Mouse (Mus musculus) testis, adult 2 months (tissue): ENCODE data around the gene Als2. TPM values are rescaled to one million over a fixed set of nuclear protein-coding genes. Genes with fewer than 3 reads are reported as not detected.
A peak's percentile ranks its signal among the peaks of the same experiment; 100 is the strongest.

Experiments
- H3K27ac ChIP-seq: fragments of 200-500 bp; 2 replicates; pipeline ENCODE4 v1.5.1; 2012; ENCODE audit warnings: low read depth, low read length; ENCODE audit not compliant: control insufficient read depth, insufficient read depth
- H3K27me3 ChIP-seq: fragments of 200-500 bp; 2 replicates; pipeline ENCODE4 v1.6.1; 2012; ENCODE audit warnings: mild to moderate bottlenecking, low read length, moderate library complexity; ENCODE audit not compliant: control insufficient read depth, insufficient read depth
- H3K36me3 ChIP-seq: fragments of 200-500 bp; 2 replicates; pipeline ENCODE4 v1.6.1; 2012; ENCODE audit warnings: mild to moderate bottlenecking, low read length; ENCODE audit not compliant: control insufficient read depth, insufficient read depth
- H3K4me1 ChIP-seq: fragments of 200-500 bp; 2 replicates; pipeline ENCODE4 v1.6.1; 2012; ENCODE audit warnings: low read length; ENCODE audit not compliant: control insufficient read depth, insufficient read depth
- H3K4me3 ChIP-seq: fragments of 200-500 bp; 2 replicates; pipeline ENCODE4 v1.5.1; 2012; ENCODE audit warnings: low read depth, mild to moderate bottlenecking, low read length, moderate library complexity, mixed read lengths; ENCODE audit not compliant: control insufficient read depth
- CTCF ChIP-seq: fragments of 200-500 bp; IDR thresholded peaks from 2 replicates; pipeline ENCODE4 v1.5.1; 2012; ENCODE audit warnings: low read depth, mild to moderate bottlenecking, inconsistent platforms, low read length, moderate library complexity; ENCODE audit not compliant: control insufficient read depth, insufficient read depth, insufficient replicate concordance
- POLR2A ChIP-seq: fragments of 200-500 bp; IDR thresholded peaks from 2 replicates; pipeline ENCODE4 v1.6.1; 2012; ENCODE audit warnings: low read depth, mild to moderate bottlenecking, inconsistent platforms, low read length, moderate library complexity; ENCODE audit not compliant: control insufficient read depth
- polyA plus RNA-seq: library from polyadenylated mRNA; depleted of rRNA; stranded (reverse); fragments of >200 nt; gene quantifications from 2 replicates; pipeline ENCODE4 v1.2.3, GENCODE M21; 2012

The Als2 gene
- polyA plus RNA-seq, 1 experiment = 7.1 TPM

GRCm38 (mm10) chr1:59173023-59173422 lies 64.0 kb downstream of the Als2 start:
- no peak overlapping the region for H3K4me3 ChIP-seq
- no peaks in the 10 kb centered on the region; the same call in none of the 2 replicates for H3K36me3 ChIP-seq
- TF ChIP-seq POLR2A (no peak), CTCF (no peak)
- peaks cover 7% of the 10 kb centered on the region for H3K4me1 ChIP-seq
- no peaks in the 10 kb centered on the region for H3K27me3 ChIP-seq
- no peak overlapping the region for H3K27ac ChIP-seq

- H3K4me3 ChIP-seq = no peak overlapping the region
- H3K36me3 ChIP-seq = no peaks in the 10 kb centered on the region; the same call in none of the 2 replicates
- H3K27ac ChIP-seq = peak overlapping the region; percentile 88
- peaks cover 7% of the 10 kb centered on the region for H3K4me1 ChIP-seq
- no peaks in the 10 kb centered on the region for H3K27me3 ChIP-seq
- TF ChIP-seq POLR2A = no peak
- no peak for TF ChIP-seq CTCF
Measured at GRCm38 (mm10) chr1:59171875-59172274, 65.2 kb downstream of the Als2 start.

- H3K4me3 ChIP-seq = no peak overlapping the region
- H3K27me3 ChIP-seq = no peaks in the 10 kb centered on the region
- H3K36me3 ChIP-seq = no peaks in the 10 kb centered on the region; the same call in none of the 2 replicates
- H3K4me1 ChIP-seq = peaks cover 7% of the 10 kb centered on the region
- no peak overlapping the region for H3K27ac ChIP-seq
- TF ChIP-seq CTCF = no peak
- no peak for TF ChIP-seq POLR2A
Measured at GRCm38 (mm10) chr1:59170290-59170689, 66.7 kb downstream of the Als2 start.

GRCm38 (mm10) chr1:59169586-59169985 lies 67.4 kb downstream of the Als2 start:
- H3K4me3 ChIP-seq = no peak overlapping the region
- H3K27me3 ChIP-seq = no peaks in the 10 kb centered on the region
- H3K27ac ChIP-seq = no peak overlapping the region
- TF ChIP-seq CTCF (no peak), POLR2A (no peak)
- no peaks in the 10 kb centered on the region; the same call in none of the 2 replicates for H3K36me3 ChIP-seq
- peaks cover 7% of the 10 kb centered on the region for H3K4me1 ChIP-seq

GRCm38 (mm10) chr1:59168556-59168955 lies 68.5 kb downstream of the Als2 start:
- H3K27me3 ChIP-seq = no peaks in the 10 kb centered on the region
- H3K4me1 ChIP-seq = peaks cover 7% of the 10 kb centered on the region
- TF ChIP-seq POLR2A (no peak), CTCF (no peak)

GRCm38 (mm10) chr1:59167654-59168425 lies 69.2 kb downstream of the Als2 start:
- H3K4me1 ChIP-seq = peaks cover 3% of the 10 kb centered on the region
- H3K36me3 ChIP-seq = peaks cover 3% of the 10 kb centered on the region
- H3K27me3 ChIP-seq = no peaks in the 10 kb centered on the region
- TF ChIP-seq POLR2A (no peak), CTCF (no peak)
- no peak overlapping the region for H3K27ac ChIP-seq
- H3K4me3 ChIP-seq = no peak overlapping the region

More at GRCm38 (mm10) chr1:59168556-59168955, 68.5 kb downstream of the Als2 start:
- Histone ChIP-seq H3K27ac (no peak overlapping the region), H3K36me3 (peaks cover under 1% of the 10 kb centered on the region), H3K4me3 (no peak overlapping the region)

GRCm38 (mm10) chr1:59166232-59166905 lies 70.7 kb downstream of the Als2 start:
- Histone ChIP-seq H3K27ac (no peak overlapping the region), H3K36me3 (peaks cover 3% of the 10 kb centered on the region), H3K4me1 (no peaks in the 10 kb centered on the region), H3K27me3 (no peaks in the 10 kb centered on the region), H3K4me3 (no peak overlapping the region)
- TF ChIP-seq CTCF = no peak
- no peak for TF ChIP-seq POLR2A

- peaks cover 3% of the 10 kb centered on the region for H3K36me3 ChIP-seq
- no peak overlapping the region for H3K27ac ChIP-seq
- no peaks in the 10 kb centered on the region for H3K4me1 ChIP-seq
- no peak for TF ChIP-seq POLR2A
- no peak for TF ChIP-seq CTCF
- H3K4me3 ChIP-seq = no peak overlapping the region
- no peaks in the 10 kb centered on the region for H3K27me3 ChIP-seq
Measured at GRCm38 (mm10) chr1:59163918-59164317, 73.1 kb downstream of the Als2 start.
